Mouse (Mus musculus) central nervous system, embryonic 18 days (tissue): ENCODE data around the gene Kbtbd8. TPM values are rescaled to one million over a fixed set of nuclear protein-coding genes. Genes with fewer than 3 reads are reported as not detected.

Experiments used
- polyA plus RNA-seq: library from polyadenylated mRNA; depleted of rRNA; stranded (reverse); fragments of >200 nt; gene quantifications from 2 replicates; pipeline ENCODE4 v1.2.3, GENCODE M21; 2012; rRNA removed

Kbtbd8 gene
- polyA plus RNA-seq, result 3.3 and 3.4 TPM in 2 replicates

DNA sequence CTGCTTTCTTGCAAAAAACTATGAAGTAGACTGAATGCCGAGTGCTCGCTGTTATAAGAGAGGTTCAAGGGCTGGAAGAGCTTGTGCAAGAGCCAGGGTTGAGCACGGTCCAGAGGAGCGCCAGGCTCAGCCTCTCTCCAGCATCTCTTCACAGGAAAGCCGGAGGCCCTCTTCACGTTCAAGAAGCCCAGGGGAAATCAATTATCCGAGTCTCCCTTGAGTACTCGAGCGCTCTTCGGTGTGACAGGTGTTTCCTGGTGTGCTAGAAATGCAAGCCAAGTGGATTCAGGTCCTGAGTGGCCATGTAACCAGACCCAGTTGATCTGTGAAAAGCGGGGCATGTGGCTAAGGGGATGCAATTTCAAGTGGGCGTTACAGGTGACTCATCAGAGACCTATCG lies at the start of gene Kbtbd8:
TSS of gene Kbtbd8 (plus strand) at position 295 of the 400 bp plus-strand sequence.

Other genes starting within 250 kb of the Kbtbd8 start
- not detected in 2 replicates for gene Gm10234, start 204.9 kb downstream of the Kbtbd8 start, polyA plus RNA-seq